In the genomic region with DNA sequence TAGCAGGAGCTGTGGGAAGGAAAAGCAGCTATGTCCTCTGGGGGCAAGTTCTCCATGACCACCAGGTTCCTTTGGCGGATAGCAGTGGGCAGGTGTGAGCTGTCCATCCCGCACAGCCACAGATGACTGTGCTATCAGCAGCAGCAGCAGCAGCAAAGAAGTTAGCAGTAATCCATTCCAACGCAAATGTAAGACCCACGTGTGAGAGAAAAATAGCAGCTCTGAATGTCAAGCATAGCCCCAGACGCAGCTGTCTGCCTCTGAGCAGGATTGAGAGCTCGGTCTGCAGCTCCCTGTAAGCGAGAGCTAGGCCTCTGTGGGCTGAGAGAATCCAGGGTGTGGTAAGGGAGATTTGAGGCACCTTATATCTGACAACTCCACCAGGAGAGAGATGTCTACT, we compare ENCODE assay signal across 20 mouse cellular contexts. TPM values are rescaled to one million over a fixed set of nuclear protein-coding genes. Genes with fewer than 3 reads are reported as not detected.
DNase-seq lines count a peak whose midpoint lies in the region; TF ChIP-seq lines count a peak whose summit lies in the region.
"Had no signal": no experiment of that assay in that cellular context is flagged by ENCODE, and none has a peak within 500 bp of the region (broad histone marks: within the 10 kb centered on the region; RNA-seq: fewer than 3 reads in every experiment).

No protein-coding gene starts in this region.

- H3K4me3 ChIP-seq in left cerebral cortex, adult 2 months: no peak overlapping the region
- H3K4me3 ChIP-seq: embryonic facial prominence, embryonic 13.5 days; forebrain, embryonic 10.5 days; hindbrain, embryonic 15.5 days; limb, embryonic 13.5 days; liver, embryonic 15.5 days; midbrain, embryonic 10.5 days had no signal

- peak; percentile 57 for DNase-seq in layer of hippocampus, adult 11-12 months (ENCODE audit: low spot score)
- DNase-seq in layer of hippocampus, adult 9-10 months (ENCODE audit: low spot score): no peak
- peak; percentile 49 to 55 for DNase-seq in frontal cortex, postnatal 10 days (ENCODE audit: low spot score in 2 of 2)
- peak; percentile 56 to 66 for DNase-seq in left cerebral cortex, adult 2 months (ENCODE audit: extremely low spot score in 1 of 2, low spot score in 2 of 2)
- DNase-seq in right cerebral cortex, postnatal 36 days (ENCODE audit: low spot score in 2 of 2): peak; percentile 80 to 88
- DNase-seq in testis, postnatal 10 days (ENCODE audit: low spot score): no peak
- DNase-seq in adrenal gland, postnatal 14 days: no peak
- DNase-seq: cerebellum, adult 11-12 months; gastrocnemius, postnatal 14 days; kidney, adult 18-20 months; kidney, postnatal 25 days; lung, postnatal 14 days; thymus, adult 18-20 months had no signal

- H3K27ac ChIP-seq in left cerebral cortex, adult 2 months: peak overlapping the region; percentile 96
- H3K27ac ChIP-seq: embryonic facial prominence, embryonic 13.5 days; forebrain, embryonic 10.5 days; hindbrain, embryonic 15.5 days; limb, embryonic 13.5 days; liver, embryonic 15.5 days; midbrain, embryonic 10.5 days had no signal

- no peak for TF ChIP-seq CTCF in left cerebral cortex, adult 2 months (IDR thresholded peaks at IDR 0.05)

- intact Hi-C loops in left cerebral cortex, adult 2 months (cut with DNase I): loop anchor here (5.0 kb wide), 2 partner anchors 38 to 168 kb away; no protein-coding TSS in a partner anchor

RNA-seq across cellular contexts. Expression of a gene that starts 26.8 kb away (rescaled TPM):
- 10 to 100 TPM; 34.8 to 36.0 TPM for total RNA-seq in left cerebral cortex, adult 2 months (2021)
- total RNA-seq in adrenal gland, postnatal 14 days (2021): 5.6 and 9.6 TPM in 2 replicates
- total RNA-seq: heart, adult 8-10 months had no signal

Comparison
In these comparisons a context has a peak if more than half of its experiments do, and no peak if none do; other contexts are left out.
1. DNase-seq: peak in layer of hippocampus, adult 11-12 months (single experiment), frontal cortex, postnatal 10 days (2 of 2), left cerebral cortex, adult 2 months (2 of 2) and right cerebral cortex, postnatal 36 days (2 of 2); none in layer of hippocampus, adult 9-10 months (single experiment), testis, postnatal 10 days (single experiment) and adrenal gland, postnatal 14 days (single experiment).